Mouse (Mus musculus): ENCODE measurements around the gene Pars2.

Gene Pars2

GRCm38 (mm10) chr4:106633281-106634085 lies 17.4 kb upstream of the Pars2 start:
- whole genome bisulfite sequencing: 21% methylated on average over 8 of the region's 8 CpGs

- WGBS: 32% methylated on average over 9 of the region's 9 CpGs
These were observed 16.8 kb upstream of the Pars2 start for GRCm38 (mm10) chr4:106634086-106634479.

GRCm38 (mm10) chr4:106643483-106644217 lies 7.2 kb upstream of the Pars2 start:
- 26% methylated on average over 8 of the region's 8 CpGs for WGBS

DNA sequence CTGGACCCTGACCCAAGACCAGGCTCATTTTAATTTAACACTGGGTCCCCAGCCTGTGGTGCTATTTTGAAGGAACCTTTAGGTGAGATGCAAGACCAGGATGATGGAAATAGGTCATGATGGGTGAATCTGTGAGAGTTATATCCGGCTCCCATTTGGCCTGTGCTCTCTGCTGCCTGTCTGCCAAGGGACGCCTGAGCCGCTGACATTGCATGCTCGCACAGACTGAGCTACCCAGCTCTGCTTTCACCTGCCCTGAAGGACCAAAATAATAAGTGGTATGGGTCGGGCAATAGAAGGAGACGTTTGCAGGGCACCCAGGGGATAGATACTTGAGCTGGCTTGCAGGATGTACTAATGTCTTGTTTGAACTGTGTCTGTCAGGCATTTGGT lies 6.7 kb upstream of the Pars2 start:
- WGBS: 75% methylated on average over 6 of the region's 6 CpGs

DNA sequence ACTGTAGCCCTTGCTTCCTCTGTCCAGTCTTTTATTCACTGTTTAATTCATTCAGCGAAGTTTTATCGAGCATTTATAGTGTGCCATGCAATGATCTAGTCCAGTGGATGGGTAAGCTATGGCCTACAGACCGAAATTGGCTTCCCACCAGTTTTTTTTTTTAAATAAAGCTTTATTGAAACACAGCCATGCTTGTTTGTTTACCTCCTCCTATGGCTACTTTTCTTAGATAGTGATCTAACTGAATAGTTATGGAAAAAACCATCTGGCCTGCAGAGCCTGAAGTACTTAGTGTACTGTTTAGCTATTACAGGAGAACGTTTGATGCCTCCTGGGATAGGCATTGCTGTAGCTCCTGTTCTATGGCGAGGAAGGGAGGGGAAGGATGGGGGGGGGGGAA lies 5.1 kb upstream of the Pars2 start:
- 78% methylated on average over 5 of the region's 5 CpGs for WGBS

GRCm38 (mm10) chr4:106647137-106647536 lies 3.7 kb upstream of the Pars2 start:
- 71% methylated on average over 6 of the region's 6 CpGs for WGBS

DNA sequence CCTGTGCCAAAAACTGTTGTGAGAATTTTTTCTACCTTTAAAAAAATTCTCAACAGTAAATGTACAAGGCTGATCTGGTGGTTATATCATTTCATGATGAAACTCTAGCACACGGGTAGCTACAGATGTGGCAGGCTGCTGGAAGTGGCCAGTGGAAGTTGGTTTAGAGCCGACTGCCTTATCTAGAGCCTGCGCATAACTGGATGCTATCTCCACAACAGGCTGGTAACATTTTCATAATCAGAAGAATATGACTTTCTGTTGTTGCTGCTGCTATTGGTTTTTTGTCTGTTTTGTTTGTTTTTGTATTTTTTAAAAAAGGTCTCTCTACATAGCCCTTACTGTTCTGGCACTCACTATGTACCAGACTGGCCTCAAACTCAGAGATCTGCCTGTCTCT lies 1.7 kb downstream of the Pars2 start:
- WGBS: 93% methylated on average over 3 of the region's 3 CpGs

- 95% methylated on average over 15 of the region's 15 CpGs for WGBS
These were observed 2.2 kb downstream of the Pars2 start for GRCm38 (mm10) chr4:106653051-106653450.

DNA sequence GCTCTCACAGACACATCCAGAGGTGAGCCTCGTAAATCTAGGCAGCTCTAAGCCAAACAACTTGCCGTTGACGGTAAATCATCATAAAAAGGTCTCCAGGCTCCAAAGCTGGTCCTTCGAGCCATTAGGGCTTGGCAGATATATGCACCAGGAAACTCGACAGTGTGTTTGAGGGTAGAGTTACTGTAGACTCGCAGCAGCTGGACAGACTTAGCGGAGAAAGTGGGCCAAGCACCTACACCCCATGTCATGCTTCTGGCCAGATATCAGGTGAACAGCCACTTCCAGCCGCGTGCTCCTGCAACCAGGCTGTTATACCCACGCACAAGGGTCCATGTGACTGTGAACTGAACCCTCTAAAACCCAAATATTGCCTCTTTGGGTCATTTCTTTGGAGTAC lies 4.8 kb downstream of the Pars2 start:
- WGBS: 91% methylated on average over 10 of the region's 10 CpGs

- WGBS: 83% methylated on average over 5 of the region's 5 CpGs
These were observed 13.1 kb downstream of the Pars2 start for GRCm38 (mm10) chr4:106663956-106664470.

DNA sequence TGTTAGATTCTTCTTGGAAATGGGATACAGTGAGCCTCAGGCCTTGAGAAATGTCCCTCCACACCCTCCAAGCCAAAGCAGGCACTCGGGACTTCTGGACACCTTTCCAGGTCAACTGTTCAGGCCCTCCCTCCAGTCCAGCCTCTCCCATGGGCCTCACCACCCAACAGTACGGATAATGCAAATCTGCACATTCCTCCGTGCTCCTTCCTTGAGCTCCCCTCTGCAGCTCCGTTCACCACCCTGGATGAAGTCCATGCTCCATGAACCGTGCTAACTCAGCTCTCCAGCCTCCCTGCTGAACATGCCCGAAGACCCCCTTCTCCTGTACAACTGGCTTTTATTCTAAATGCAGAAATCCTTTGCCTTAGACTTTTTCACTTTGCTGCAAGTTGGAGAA lies 13.8 kb downstream of the Pars2 start:
- WGBS: 91% methylated on average over 6 of the region's 6 CpGs

DNA sequence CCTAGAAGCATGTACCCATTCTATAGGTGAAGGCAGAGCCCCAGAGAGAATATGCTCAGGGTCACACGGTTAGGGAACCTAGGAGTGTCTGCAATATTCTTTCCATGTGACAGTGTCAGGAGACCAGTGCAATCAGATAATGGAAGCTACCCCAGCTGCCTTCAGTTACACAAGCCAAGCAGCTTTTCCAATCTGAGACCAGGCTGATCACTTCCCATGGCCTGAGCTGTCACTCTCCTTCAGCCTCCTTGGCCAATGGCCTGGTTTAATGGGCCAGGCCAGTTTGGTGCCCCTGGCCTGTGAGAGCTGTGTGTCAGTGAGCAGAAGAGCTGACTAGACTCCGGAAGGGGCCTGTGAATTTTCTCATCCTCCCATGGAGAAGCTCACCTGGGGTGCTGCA lies 14.4 kb downstream of the Pars2 start:
- WGBS: 94% methylated on average over 2 of the region's 2 CpGs

DNA sequence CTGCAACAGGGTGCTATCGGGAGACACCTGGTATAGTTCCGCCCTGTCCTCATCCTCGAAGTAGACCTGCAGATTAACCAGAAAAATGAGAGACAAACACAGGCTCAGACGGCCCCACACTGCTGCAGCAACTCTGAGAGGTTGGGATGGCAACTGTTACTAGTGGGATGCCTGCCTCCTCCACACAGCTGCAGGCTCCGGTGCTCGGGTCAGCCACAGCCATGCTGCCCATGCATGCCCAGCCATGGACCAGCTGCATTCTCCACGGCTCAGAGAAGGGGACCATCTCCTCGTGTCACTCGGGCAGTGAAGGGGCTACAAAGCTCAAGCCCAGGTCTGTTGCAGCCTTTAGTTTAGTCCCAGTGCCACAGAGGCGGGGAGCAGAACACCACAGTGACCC lies 14.8 kb downstream of the Pars2 start:
- 84% methylated on average over 10 of the region's 10 CpGs for WGBS

- WGBS: 73% methylated on average over 2 of the region's 2 CpGs
These were observed 15.7 kb downstream of the Pars2 start for GRCm38 (mm10) chr4:106666546-106666945.

DNA sequence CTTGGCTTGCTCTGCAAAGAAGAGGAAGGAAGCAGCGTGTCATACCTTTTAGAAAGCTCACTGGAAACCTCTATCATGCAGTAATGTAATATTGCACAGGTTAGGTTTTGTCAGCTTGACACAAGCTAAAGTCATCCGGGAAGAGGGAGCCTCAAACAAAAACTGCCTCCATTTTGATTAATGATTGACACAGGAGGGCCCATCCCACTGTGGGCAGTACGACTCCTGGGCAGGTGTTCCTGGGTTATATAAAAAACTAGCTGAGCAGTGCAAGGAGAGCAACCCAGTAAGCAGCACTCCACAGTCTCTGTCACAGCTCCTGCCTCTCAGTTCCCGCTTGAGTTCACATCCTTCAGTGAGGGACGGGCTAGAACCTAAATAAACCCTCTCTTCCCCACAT lies 25.9 kb downstream of the Pars2 start:
- 91% methylated on average over 5 of the region's 5 CpGs for WGBS

DNA sequence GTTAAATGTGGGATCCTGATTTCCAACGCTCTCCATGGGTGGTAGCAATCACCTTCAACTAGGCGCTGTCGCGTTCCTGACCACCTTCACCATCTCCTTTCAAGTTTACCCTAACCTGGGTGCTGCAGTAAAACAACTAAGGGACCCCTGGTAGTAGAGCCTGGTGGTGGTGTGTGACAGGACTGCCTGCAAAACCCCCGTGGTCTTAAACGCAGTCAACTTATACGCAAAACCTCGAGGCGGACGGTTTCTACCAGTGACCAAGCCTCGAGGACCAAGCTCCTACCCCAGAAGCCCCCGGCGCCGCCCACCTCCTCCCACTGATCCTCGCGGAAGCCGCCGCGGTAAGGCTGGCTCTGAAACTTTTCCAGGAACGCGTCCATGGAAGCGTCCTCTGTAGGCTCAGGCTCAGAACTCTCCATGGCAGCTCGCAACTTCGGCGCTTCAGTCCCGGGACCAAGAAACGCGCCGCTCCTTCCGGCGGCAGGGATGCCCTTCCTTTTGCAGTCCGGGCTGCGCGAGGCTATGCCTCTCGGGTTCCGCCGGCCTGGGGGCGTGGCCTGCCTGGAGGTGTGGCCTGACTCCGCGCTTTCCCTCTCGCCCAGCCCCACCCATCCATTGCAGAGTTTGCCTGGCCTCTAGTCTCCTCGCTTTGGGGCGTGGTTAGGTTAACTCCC lies 27.7 kb downstream of the Pars2 start, which contains the start of gene Ttc4:
Ttc4 (minus strand) TSS at position 503 of the 677 bp plus-strand sequence.
- under 1% methylated on average over 43 of the region's 43 CpGs for WGBS

- WGBS: 50% methylated on average over 3 of the region's 3 CpGs
These were observed 28.3 kb downstream of the Pars2 start for GRCm38 (mm10) chr4:106679152-106679551.

GRCm38 (mm10) chr4:106680955-106681354 lies 30.1 kb downstream of the Pars2 start:
- whole genome bisulfite sequencing: 52% methylated on average over 2 of the region's 2 CpGs

- WGBS: 65% methylated on average over 3 of the region's 3 CpGs
These were observed 37.9 kb downstream of the Pars2 start for GRCm38 (mm10) chr4:106688636-106689296.

DNA sequence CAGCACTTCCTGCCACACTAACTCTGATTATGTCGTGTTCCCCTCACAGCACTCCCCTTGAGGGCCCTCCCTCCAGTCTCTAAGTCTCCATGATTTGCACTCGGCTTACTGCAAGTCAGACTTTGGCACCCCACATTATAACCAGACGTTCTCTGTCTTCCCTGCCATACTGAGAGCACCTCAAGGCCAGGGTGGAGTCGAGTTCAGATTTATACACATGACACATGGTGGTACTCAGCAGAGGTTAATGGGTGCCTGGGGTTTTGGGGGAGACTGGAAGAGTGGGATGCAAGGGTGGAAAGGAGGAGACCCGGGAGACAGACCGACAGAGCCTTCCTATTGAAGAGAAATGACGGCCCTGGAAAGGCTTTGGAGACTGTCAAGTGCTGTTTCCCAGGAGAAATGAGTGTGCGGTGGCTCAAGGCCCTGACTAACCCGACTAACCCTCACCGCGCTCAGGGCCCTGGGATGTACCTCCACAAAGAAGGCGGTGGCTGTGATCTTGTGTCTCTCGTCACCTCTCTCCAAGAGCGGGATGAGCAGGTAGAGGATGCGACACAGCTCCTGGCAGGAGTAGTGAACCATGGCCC lies 43.1 kb downstream of the Pars2 start:
- WGBS: 87% methylated on average over 15 of the region's 15 CpGs

DNA sequence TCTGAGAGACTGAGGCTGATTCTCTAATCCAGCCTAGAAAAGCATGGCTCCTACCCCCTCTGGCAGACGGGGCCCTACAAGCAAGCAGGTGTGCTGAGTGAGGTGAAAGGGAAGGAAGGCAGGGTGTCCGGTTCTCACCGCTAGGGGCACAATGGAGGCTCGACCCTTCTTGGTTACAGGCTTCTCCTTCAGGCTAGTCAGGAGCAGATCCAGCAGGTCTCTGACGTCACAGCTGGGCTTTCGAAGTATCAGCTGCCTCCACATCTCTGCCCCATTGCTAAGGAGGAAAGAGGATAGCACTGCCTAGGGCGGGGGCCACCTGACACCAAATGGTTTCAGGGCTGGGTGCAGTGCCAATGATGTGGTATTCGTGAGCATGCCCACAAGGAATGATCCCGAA lies 49.1 kb downstream of the Pars2 start:
- WGBS: 15% methylated on average over 9 of the region's 9 CpGs
